Mouse (Mus musculus): ENCODE data around the gene Rasa1. TPM values are rescaled to one million over a fixed set of nuclear protein-coding genes. Genes with fewer than 3 reads are reported as not detected.

Gene Rasa1
- total and polyA plus RNA-seq, 3 experiments: 14.3 to 35.1 (median 34.5) TPM

GRCm38 (mm10) chr13:85306039-85306438 lies 17.1 kb upstream of the Rasa1 start:
- Histone ChIP-seq H3K79me2 (replicated peaks; ENCODE audit: control insufficient read depth, extremely low read depth, insufficient read depth, poor library complexity, severe bottlenecking) (no peaks in the 10 kb centered on the region), H3K36me3 (replicated peaks in 1 of 2; ENCODE audit: control insufficient read depth in 1 of 2, insufficient read depth in 1 of 2, low read length in 1 of 2) (no peaks in the 10 kb centered on the region), H3K27ac (ENCODE audit: insufficient read depth, low read depth) (no peak overlapping the region), H3K9me3 (replicated peaks; ENCODE audit: low read length) (no peaks in the 10 kb centered on the region), H3K9ac (ENCODE audit: insufficient read depth, low read depth) (no peak overlapping the region), H3K4me3 (replicated peaks in 1 of 3; ENCODE audit: low read depth in 2 of 3, low read length in 2 of 3, poor library complexity in 1 of 3) (no peak overlapping the region), H3K4me1 (ENCODE audit: control insufficient read depth in 1 of 2, insufficient read depth in 2 of 2) (no peaks in the 10 kb centered on the region; a peak in 1 of 4 replicates), H3K4me2 (ENCODE audit: insufficient read depth, low read depth, poor library complexity, severe bottlenecking) (no peak overlapping the region), H3K27me3 (replicated peaks) (no peaks in the 10 kb centered on the region)
- in situ Hi-C loops (cut with MboI; ENCODE audit: low pct_ligation_motif_present, low pct_unique_long_range_greater_than_20kb, low sequenced_read_pairs): no loop called here
- DNase-seq (ENCODE audit: extremely low read depth): no peak
- dilution Hi-C loops (cut with MboI; ENCODE audit: extremely low pct_ligation_motif_present, extremely low pct_unique_long_range_greater_than_20kb, low sequenced_read_pairs): no loop called here
- TF ChIP-seq ZKSCAN1 (IDR thresholded peaks at IDR 0.05; ENCODE audit: borderline replicate concordance, low read depth, low read length) (no peak), CHD2 (IDR thresholded peaks at IDR 0.05; ENCODE audit: low read length) (no peak), SIN3A (IDR thresholded peaks at IDR 0.05; ENCODE audit: low read length) (no peak), CTCF (conservative IDR thresholded peaks at IDR 0.05 in 1 of 2, IDR thresholded peaks at IDR 0.05 in 1 of 2; ENCODE audit: low read depth in 2 of 2, low read length in 2 of 2) (no peak), MAZ (IDR thresholded peaks at IDR 0.05; ENCODE audit: low read depth, low read length) (no peak), JUND (conservative IDR thresholded peaks at IDR 0.05; ENCODE audit: low read depth, low read length) (no peak)

DNA sequence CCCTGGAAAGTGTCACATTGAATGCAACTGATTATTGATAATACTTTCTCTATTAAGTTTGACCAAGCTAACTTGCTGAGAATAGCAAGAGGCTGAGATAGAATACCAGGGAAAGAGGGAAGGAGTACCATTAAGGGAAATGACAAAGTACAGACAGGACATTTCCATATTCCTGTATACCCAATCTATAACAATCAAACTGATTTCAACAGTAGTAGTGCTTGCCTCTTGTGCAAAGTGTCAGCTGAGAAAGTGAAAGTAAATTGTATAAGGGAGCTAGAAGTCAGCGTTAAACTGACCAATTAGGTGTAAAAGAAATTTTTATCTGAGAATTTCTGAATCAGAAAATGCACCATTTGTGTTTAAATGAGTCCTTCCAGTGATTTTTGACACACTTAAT lies 1.7 kb upstream of the Rasa1 start:
- Histone ChIP-seq H3K4me2 (ENCODE audit: insufficient read depth, low read depth, poor library complexity, severe bottlenecking) (peak overlapping the region; percentile 56; the same call in 1 of the 2 replicates), H3K36me3 (replicated peaks in 1 of 2; ENCODE audit: control insufficient read depth in 1 of 2, insufficient read depth in 1 of 2, low read length in 1 of 2) (no peaks in the 10 kb centered on the region), H3K27ac (ENCODE audit: insufficient read depth, low read depth) (no peak overlapping the region), H3K9ac (ENCODE audit: insufficient read depth, low read depth) (peak overlapping the region; percentile 56; the same call in 1 of the 2 replicates), H3K4me3 (replicated peaks in 1 of 3; ENCODE audit: low read depth in 2 of 3, low read length in 2 of 3, poor library complexity in 1 of 3) (peak overlapping the region; percentile 9 to 90 (median 43)), H3K27me3 (replicated peaks) (no peaks in the 10 kb centered on the region), H3K79me2 (replicated peaks; ENCODE audit: control insufficient read depth, extremely low read depth, insufficient read depth, poor library complexity, severe bottlenecking) (peaks cover 12% of the 10 kb centered on the region), H3K9me3 (replicated peaks; ENCODE audit: low read length) (no peaks in the 10 kb centered on the region), H3K4me1 (ENCODE audit: control insufficient read depth in 1 of 2, insufficient read depth in 2 of 2) (0 out of 4 replicates have a peak, but pooled peaks cover 0 to 2% of the 10 kb centered on the region in 2 experiments)
- TF ChIP-seq CTCF (conservative IDR thresholded peaks at IDR 0.05 in 1 of 2, IDR thresholded peaks at IDR 0.05 in 1 of 2; ENCODE audit: low read depth in 2 of 2, low read length in 2 of 2) (no peak), KAT2A (IDR thresholded peaks at IDR 0.05; ENCODE audit: insufficient replicate concordance, low read length) (no peak), MYC (IDR thresholded peaks at IDR 0.05; ENCODE audit: low read depth, low read length) (no peak), IRF4 (IDR thresholded peaks at IDR 0.05; ENCODE audit: low read depth, low read length) (no peak), ZKSCAN1 (IDR thresholded peaks at IDR 0.05; ENCODE audit: borderline replicate concordance, low read depth, low read length) (no peak), TBP (conservative IDR thresholded peaks at IDR 0.05; ENCODE audit: low read depth, low read length) (no peak), ZNF384 (IDR thresholded peaks at IDR 0.05; ENCODE audit: low read depth, low read length) (no peak), HCFC1 (IDR thresholded peaks at IDR 0.05; ENCODE audit: low read depth, low read length) (no peak), E2F4 (IDR thresholded peaks at IDR 0.05; ENCODE audit: insufficient replicate concordance, low read depth, low read length) (no peak), RCOR1 (conservative IDR thresholded peaks at IDR 0.05; ENCODE audit: low read depth, low read length) (no peak), RAD21 (IDR thresholded peaks at IDR 0.05; ENCODE audit: low read depth, low read length) (no peak), ELF1 (IDR thresholded peaks at IDR 0.05; ENCODE audit: low read depth, low read length) (no peak), MAFK (IDR thresholded peaks at IDR 0.05; ENCODE audit: insufficient replicate concordance, low read length) (no peak)
- in situ Hi-C loops (cut with MboI; ENCODE audit: low pct_ligation_motif_present, low pct_unique_long_range_greater_than_20kb, low sequenced_read_pairs): no loop called here
- DNase-seq (ENCODE audit: extremely low read depth): peak; percentile 12
- dilution Hi-C loops (cut with MboI; ENCODE audit: extremely low pct_ligation_motif_present, extremely low pct_unique_long_range_greater_than_20kb, low sequenced_read_pairs): no loop called here
